Mouse (Mus musculus): ENCODE measurements around the gene 4931409K22Rik. TPM values are rescaled to one million over a fixed set of nuclear protein-coding genes. Genes with fewer than 3 reads are reported as not detected.

Gene 4931409K22Rik
- total and polyA plus RNA-seq, 3 experiments: not detected

GRCm38 (mm10) chr5:24527780-24528179, 28.8 kb downstream of the 4931409K22Rik start:
- H3K9me3 ChIP-seq (replicated peaks; ENCODE audit: low read length): peaks cover 4% of the 10 kb centered on the region
- H3K79me2 ChIP-seq (replicated peaks; ENCODE audit: control insufficient read depth, extremely low read depth, insufficient read depth, poor library complexity, severe bottlenecking): no peaks in the 10 kb centered on the region
- no peak overlapping the region for H3K27ac ChIP-seq (ENCODE audit: insufficient read depth, low read depth)
- in situ Hi-C loops (cut with MboI; ENCODE audit: low pct_ligation_motif_present, low pct_unique_long_range_greater_than_20kb, low sequenced_read_pairs) (no loop called here), dilution Hi-C loops (cut with MboI; ENCODE audit: extremely low pct_ligation_motif_present, extremely low pct_unique_long_range_greater_than_20kb, low sequenced_read_pairs) (no loop called here)
- H3K36me3 ChIP-seq (replicated peaks in 1 of 2; ENCODE audit: control insufficient read depth in 1 of 2, insufficient read depth in 1 of 2, low read length in 1 of 2): no peaks in the 10 kb centered on the region
- H3K9ac ChIP-seq (ENCODE audit: insufficient read depth, low read depth): no peak overlapping the region
- H3K27me3 ChIP-seq (replicated peaks): peaks cover 45% of the 10 kb centered on the region
- H3K4me1 ChIP-seq (ENCODE audit: control insufficient read depth in 1 of 2, insufficient read depth in 2 of 2): no peaks in the 10 kb centered on the region
- no peak for TF ChIP-seq USF2 (conservative IDR thresholded peaks at IDR 0.05; ENCODE audit: low read depth, low read length)
- no peak for TF ChIP-seq USF1 (IDR thresholded peaks at IDR 0.05; ENCODE audit: low read depth, low read length)
- TF ChIP-seq MAX (IDR thresholded peaks at IDR 0.05; ENCODE audit: low read length): no peak
- no peak for TF ChIP-seq NRF1 (IDR thresholded peaks at IDR 0.05; ENCODE audit: low read depth, low read length)
- TF ChIP-seq ZKSCAN1 (IDR thresholded peaks at IDR 0.05; ENCODE audit: borderline replicate concordance, low read depth, low read length): no peak
- no peak for TF ChIP-seq UBTF (IDR thresholded peaks at IDR 0.05; ENCODE audit: low read depth, low read length)
- no peak for TF ChIP-seq CHD2 (IDR thresholded peaks at IDR 0.05; ENCODE audit: low read length)
- TF ChIP-seq KAT2A (IDR thresholded peaks at IDR 0.05; ENCODE audit: insufficient replicate concordance, low read length): no peak
- TF ChIP-seq JUND (conservative IDR thresholded peaks at IDR 0.05; ENCODE audit: low read depth, low read length): no peak
- no peak for TF ChIP-seq POLR2A (IDR thresholded peaks at IDR 0.05; ENCODE audit: low read depth, low read length)
- TF ChIP-seq POLR2AphosphoS2 (IDR thresholded peaks at IDR 0.05; ENCODE audit: low read depth, low read length): no peak
- TF ChIP-seq MXI1 (IDR thresholded peaks at IDR 0.05; ENCODE audit: low read depth, low read length): no peak
- no peak for TF ChIP-seq JUN (IDR thresholded peaks at IDR 0.05; ENCODE audit: insufficient read depth, low read depth, low read length)
- no peak for TF ChIP-seq MYC (IDR thresholded peaks at IDR 0.05; ENCODE audit: low read depth, low read length)
- no peak for TF ChIP-seq CTCF (conservative IDR thresholded peaks at IDR 0.05 in 1 of 2, IDR thresholded peaks at IDR 0.05 in 1 of 2; ENCODE audit: low read depth in 2 of 2, low read length in 2 of 2)
- TF ChIP-seq SIN3A (IDR thresholded peaks at IDR 0.05; ENCODE audit: low read length): no peak
- TF ChIP-seq RAD21 (IDR thresholded peaks at IDR 0.05; ENCODE audit: low read depth, low read length): no peak
- no peak for TF ChIP-seq NELFE (IDR thresholded peaks at IDR 0.05; ENCODE audit: low read depth, low read length)
- no peak overlapping the region for H3K4me3 ChIP-seq (replicated peaks in 1 of 3; ENCODE audit: low read depth in 2 of 3, low read length in 2 of 3, poor library complexity in 1 of 3)
- no peak for DNase-seq (ENCODE audit: extremely low read depth)
- no peak overlapping the region for H3K4me2 ChIP-seq (ENCODE audit: insufficient read depth, low read depth, poor library complexity, severe bottlenecking)

- no peak for DNase-seq (ENCODE audit: extremely low read depth)
- peaks cover 4% of the 10 kb centered on the region for H3K9me3 ChIP-seq (replicated peaks; ENCODE audit: low read length)
- no peak within 1 kb of the TSS for H3K27ac ChIP-seq (ENCODE audit: insufficient read depth, low read depth)
- H3K9ac ChIP-seq (ENCODE audit: insufficient read depth, low read depth): no peak within 1 kb of the TSS
- H3K4me2 ChIP-seq (ENCODE audit: insufficient read depth, low read depth, poor library complexity, severe bottlenecking): no peak within 1 kb of the TSS
- H3K4me3 ChIP-seq (replicated peaks in 1 of 3; ENCODE audit: low read depth in 2 of 3, low read length in 2 of 3, poor library complexity in 1 of 3): no peak within 1 kb of the TSS
- no peak for TF ChIP-seq MXI1 (IDR thresholded peaks at IDR 0.05; ENCODE audit: low read depth, low read length)
- no peak for TF ChIP-seq POLR2A (IDR thresholded peaks at IDR 0.05; ENCODE audit: low read depth, low read length)
- TF ChIP-seq MAFK (IDR thresholded peaks at IDR 0.05; ENCODE audit: insufficient replicate concordance, low read length): no peak
- no peak for TF ChIP-seq JUND (conservative IDR thresholded peaks at IDR 0.05; ENCODE audit: low read depth, low read length)
- no peak for TF ChIP-seq CHD2 (IDR thresholded peaks at IDR 0.05; ENCODE audit: low read length)
- TF ChIP-seq GABPA (IDR thresholded peaks at IDR 0.05; ENCODE audit: insufficient replicate concordance, low read depth, low read length): no peak
- no peak for TF ChIP-seq E2F4 (IDR thresholded peaks at IDR 0.05; ENCODE audit: insufficient replicate concordance, low read depth, low read length)
- TF ChIP-seq HCFC1 (IDR thresholded peaks at IDR 0.05; ENCODE audit: low read depth, low read length): no peak
- TF ChIP-seq USF1 (IDR thresholded peaks at IDR 0.05; ENCODE audit: low read depth, low read length): no peak
- no peak for TF ChIP-seq UBTF (IDR thresholded peaks at IDR 0.05; ENCODE audit: low read depth, low read length)
- no peak for TF ChIP-seq NELFE (IDR thresholded peaks at IDR 0.05; ENCODE audit: low read depth, low read length)
- no peak for TF ChIP-seq ZC3H11A (IDR thresholded peaks at IDR 0.05; ENCODE audit: low read depth, low read length)
- TF ChIP-seq IRF4 (IDR thresholded peaks at IDR 0.05; ENCODE audit: low read depth, low read length): no peak
- dilution Hi-C loops (cut with MboI; ENCODE audit: extremely low pct_ligation_motif_present, extremely low pct_unique_long_range_greater_than_20kb, low sequenced_read_pairs): no loop called here
- H3K79me2 ChIP-seq (replicated peaks; ENCODE audit: control insufficient read depth, extremely low read depth, insufficient read depth, poor library complexity, severe bottlenecking): no peaks in the 10 kb centered on the region
- in situ Hi-C loops (cut with MboI; ENCODE audit: low pct_ligation_motif_present, low pct_unique_long_range_greater_than_20kb, low sequenced_read_pairs): no loop called here
- H3K27me3 ChIP-seq (replicated peaks): peaks cover 45% of the 10 kb centered on the region
- H3K4me1 ChIP-seq (ENCODE audit: control insufficient read depth in 1 of 2, insufficient read depth in 2 of 2): no peaks in the 10 kb centered on the region
- H3K36me3 ChIP-seq (replicated peaks in 1 of 2; ENCODE audit: control insufficient read depth in 1 of 2, insufficient read depth in 1 of 2, low read length in 1 of 2): no peaks in the 10 kb centered on the region
Observed at GRCm38 (mm10) chr5:24526889-24527230, 29.7 kb downstream of the 4931409K22Rik start, which contains the start of gene Gbx1. Gbx1 (minus strand) TSS chr5:24527202.

Measured in CH12.LX (cell line).